8 mouse cellular contexts compared by ENCODE assay signal in the genomic region with DNA sequence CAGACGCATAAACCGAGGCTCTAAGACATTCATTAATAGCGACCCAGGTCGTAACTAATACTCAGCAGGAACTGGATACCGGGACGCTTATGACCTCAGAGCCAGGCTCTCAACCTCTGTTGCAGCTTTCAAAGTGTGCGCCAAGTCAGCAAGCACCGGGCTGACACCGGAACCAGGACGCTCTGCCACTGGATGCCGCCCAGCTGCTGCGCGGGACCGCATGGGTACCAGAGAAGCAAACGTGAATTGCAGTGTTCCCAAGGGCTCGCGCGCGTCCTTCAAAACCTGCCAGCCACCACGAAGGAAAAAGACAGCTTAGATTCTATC. TPM values are rescaled to one million over a fixed set of nuclear protein-coding genes. Genes with fewer than 3 reads are reported as not detected.
A peak's percentile ranks its signal among the peaks of the same experiment; 100 is the strongest.
DNase-seq lines count a peak whose midpoint lies in the region; ATAC-seq and TF ChIP-seq lines count a peak whose summit lies in the region.

No protein-coding gene starts in this region.

- no peak for TF ChIP-seq CTCF in kidney, adult 2 months (conservative IDR thresholded peaks at IDR 0.05; ENCODE audit: insufficient read depth, insufficient read length, low read depth, low read length)

- no peaks in the 10 kb centered on the region for H3K27me3 ChIP-seq in heart, embryonic 10.5 days (ENCODE audit: insufficient read depth, poor library complexity, severe bottlenecking)
- H3K27me3 ChIP-seq in forebrain, embryonic 16.5 days (replicated peaks; ENCODE audit: control insufficient read depth, insufficient read depth, low read length), result no peaks in the 10 kb centered on the region
- H3K27me3 ChIP-seq in kidney, adult 2 months (replicated peaks; ENCODE audit: control insufficient read depth, insufficient read depth, low read length), result no peaks in the 10 kb centered on the region
- H3K27me3 ChIP-seq in splenic B cell, adult 2 months (ENCODE audit: control insufficient read depth, insufficient read depth, low read length, poor library complexity, severe bottlenecking), result no peaks in the 10 kb centered on the region

- ATAC-seq in forebrain, embryonic 16.5 days, result no peak

- H3K4me2 ChIP-seq in forebrain, embryonic 16.5 days (ENCODE audit: low read length), result peak overlapping the region; percentile 80

- peak overlapping the region; percentile 67 for H3K4me3 ChIP-seq in heart, embryonic 10.5 days
- peak overlapping the region; percentile 81 for H3K4me3 ChIP-seq in forebrain, embryonic 16.5 days (replicated peaks; ENCODE audit: low read length)
- peak overlapping the region; percentile 59 for H3K4me3 ChIP-seq in kidney, adult 2 months (ENCODE audit: insufficient read depth, low read depth, low read length)

- TF ChIP-seq POLR2A in kidney, adult 2 months (IDR thresholded peaks at IDR 0.05; ENCODE audit: low read depth, low read length), result no peak

- H3K27ac ChIP-seq in heart, embryonic 10.5 days, result peak overlapping the region; percentile 95
- peak overlapping the region; percentile 84 for H3K27ac ChIP-seq in forebrain, embryonic 16.5 days (ENCODE audit: low read length)
- no peak overlapping the region for H3K27ac ChIP-seq in kidney, adult 2 months (ENCODE audit: insufficient read depth, low read depth, low read length)

- H3K36me3 ChIP-seq in heart, embryonic 10.5 days, result peaks cover 12% of the 10 kb centered on the region
- no peaks in the 10 kb centered on the region for H3K36me3 ChIP-seq in forebrain, embryonic 16.5 days (ENCODE audit: control insufficient read depth, insufficient read depth)
- H3K36me3 ChIP-seq in kidney, adult 2 months (ENCODE audit: control insufficient read depth, insufficient read depth, low read length), result no peaks in the 10 kb centered on the region
- H3K36me3 ChIP-seq in splenic B cell, adult 2 months (ENCODE audit: control insufficient read depth, insufficient read depth, low read length, poor library complexity, severe bottlenecking), result no peaks in the 10 kb centered on the region

- no peak for DNase-seq in heart, embryonic 10.5 days (ENCODE audit: low spot score)
- no peak for DNase-seq in heart, adult 8-10 months (ENCODE audit: low spot score)
- DNase-seq in adrenal gland, postnatal 25 days, result peak; percentile 69
- peak; percentile 19 for DNase-seq in kidney, adult 2 months
- DNase-seq in lung, postnatal 10 days, result peak; percentile 29
- peak; percentile 19 for DNase-seq in splenic B cell, adult 2 months (ENCODE audit: low read depth, low spot score)
- no peak for DNase-seq in layer of hippocampus, adult 9-10 months (ENCODE audit: low spot score)

- H3K4me1 ChIP-seq in heart, embryonic 10.5 days, result peaks cover 48% of the 10 kb centered on the region
- peaks cover 14% of the 10 kb centered on the region for H3K4me1 ChIP-seq in forebrain, embryonic 16.5 days (replicated peaks; ENCODE audit: control insufficient read depth, insufficient read depth, low read length)
- no peaks in the 10 kb centered on the region for H3K4me1 ChIP-seq in kidney, adult 2 months (ENCODE audit: control insufficient read depth, insufficient read depth, low read length)

- H3K9me3 ChIP-seq in heart, embryonic 10.5 days, result no peaks in the 10 kb centered on the region
- no peaks in the 10 kb centered on the region for H3K9me3 ChIP-seq in forebrain, embryonic 16.5 days (ENCODE audit: control insufficient read depth, low read length)

- H3K9ac ChIP-seq in forebrain, embryonic 16.5 days (replicated peaks; ENCODE audit: low read depth, low read length), result peak overlapping the region; percentile 79

- 2% methylated on average over 20 of the region's 20 CpGs for WGBS in heart, embryonic 10.5 days
- 1% methylated on average over 20 of the region's 20 CpGs for WGBS in forebrain, embryonic 16.5 days
- WGBS in kidney, adult 2 months, result 6% methylated on average over 20 of the region's 20 CpGs

RNA-seq across cellular contexts. Expression of a gene that starts 1.4 kb away (rescaled TPM):
- 13.3 and 16.4 TPM in 2 replicates for polyA plus RNA-seq in heart, embryonic 10.5 days (2016; fragmentation: Nextera tagmentation; extraction: Ambion mirVana)
- total RNA-seq in heart, adult 8-10 months (2022), result 1 to 10 TPM; 4.7 to 7.3 (median 6.7) TPM
- total RNA-seq in adrenal gland, postnatal 25 days (2021), result 80.4 and 89.0 TPM in 2 replicates
- 29.5 and 32.1 TPM in 2 replicates for polyA plus RNA-seq in forebrain, embryonic 16.5 days (2015; fragmentation: Nextera tagmentation; extraction: Ambion mirVana)
- polyA plus RNA-seq in kidney, adult 2 months (2012; rRNA removed), result 2.6 and 4.0 TPM in 2 replicates

Comparison
In these comparisons a context has a peak if more than half of its experiments do, and no peak if none do; other contexts are left out.
1. DNase-seq: peak in adrenal gland, postnatal 25 days (single experiment), kidney, adult 2 months (single experiment), lung, postnatal 10 days (single experiment) and splenic B cell, adult 2 months (single experiment); none in heart, embryonic 10.5 days (single experiment), heart, adult 8-10 months (single experiment) and layer of hippocampus, adult 9-10 months (single experiment).
2. Peak in every context shown above with its lines, with median percentiles within 50 percentile points of each other: H3K4me3 ChIP-seq.